Mouse (Mus musculus): ENCODE data around the gene Rere.

DNA sequence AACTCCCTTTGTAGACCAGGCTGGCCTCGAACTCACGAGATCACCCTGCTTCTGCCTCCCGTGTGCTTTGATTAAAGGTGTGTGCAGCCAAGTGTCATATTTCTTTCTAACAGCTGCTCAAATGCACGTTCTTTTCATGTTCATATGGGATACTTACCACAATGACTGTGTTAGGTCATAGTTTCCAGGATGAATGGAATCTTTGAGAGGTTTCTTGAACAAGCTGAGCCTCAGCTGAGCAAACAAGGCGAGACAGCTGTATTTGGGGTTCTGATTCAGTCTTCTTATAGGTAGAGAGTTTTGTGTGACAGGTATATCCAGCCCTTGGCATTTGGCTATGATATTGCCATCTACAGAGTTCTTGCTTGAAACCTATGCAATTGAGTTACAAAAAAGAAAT lies 179.0 kb downstream of the Rere start:
- TF ChIP-seq CTCF (IDR thresholded peaks at IDR 0.05; ENCODE audit: borderline replicate concordance, extremely low read depth, insufficient read depth, insufficient read length) (no peak), POLR2A (IDR thresholded peaks at IDR 0.05; ENCODE audit: borderline replicate concordance, extremely low read depth, insufficient read depth, insufficient read length, poor library complexity, severe bottlenecking) (no peak)
